Mouse (Mus musculus): ENCODE measurements around the gene Ints11.

GRCm38 (mm10) chr4:155849792-155850451 lies 19.4 kb upstream of the Ints11 start:
- TF ChIP-seq CTCF (IDR thresholded peaks at IDR 0.05; ENCODE audit: low read depth) (no peak), EP300 (IDR thresholded peaks at IDR 0.05; ENCODE audit: low read depth) (no peak)

All from heart, postnatal 0 days (tissue).